8 mouse cellular contexts compared by ENCODE assay signal in the genomic region with DNA sequence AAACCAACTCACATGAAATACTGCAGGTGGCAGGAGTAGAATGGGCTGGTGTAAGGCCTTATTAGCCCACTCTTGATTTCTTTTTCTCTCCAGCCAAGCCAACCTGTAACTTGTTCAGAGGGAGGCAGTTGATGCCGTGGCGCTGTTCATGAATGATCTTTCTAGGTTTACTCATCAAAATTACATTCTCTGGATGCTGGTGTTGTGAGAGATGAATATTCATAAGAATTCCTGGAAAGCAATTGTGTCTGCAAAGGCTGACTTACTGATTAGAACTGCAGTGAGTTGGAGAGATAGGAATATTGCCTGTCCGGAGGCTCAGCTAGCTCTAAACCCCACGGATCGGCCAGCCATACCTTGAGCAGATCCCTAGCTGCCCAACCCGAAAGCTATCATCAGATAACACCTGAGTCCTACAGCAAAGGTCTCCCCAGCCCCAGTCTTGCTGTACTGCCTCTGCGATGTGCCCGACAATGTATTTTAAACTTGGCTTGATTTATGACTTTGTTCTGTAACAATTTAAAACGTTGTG. TPM values are rescaled to one million over a fixed set of nuclear protein-coding genes. Genes with fewer than 3 reads are reported as not detected.
DNase-seq lines count a peak whose midpoint lies in the region; ATAC-seq lines count a peak whose summit lies in the region.

No protein-coding gene starts in this region.

- H3K27me3 ChIP-seq in heart, embryonic 13.5 days (replicated peaks) = no peaks in the 10 kb centered on the region
- H3K27me3 ChIP-seq in hindbrain, embryonic 12.5 days = no peaks in the 10 kb centered on the region
- no peaks in the 10 kb centered on the region for H3K27me3 ChIP-seq in midbrain, embryonic 10.5 days (ENCODE audit: low read depth, poor library complexity, severe bottlenecking)

- WGBS in heart, embryonic 13.5 days = 49% methylated on average over 9 of the region's 9 CpGs
- WGBS in hindbrain, embryonic 12.5 days = 67% methylated on average over 9 of the region's 9 CpGs
- 76% methylated on average over 9 of the region's 9 CpGs for WGBS in midbrain, embryonic 10.5 days

- DNase-seq in heart, adult 18-20 months = no peak
- DNase-seq in brain, adult 2 months (ENCODE audit: low read depth, low spot score) = peak; percentile 34
- DNase-seq in midbrain, embryonic 10.5 days (ENCODE audit: low spot score) = no peak
- DNase-seq in spleen, adult 18-20 months = no peak
- DNase-seq in T-cell, adult 2 months (ENCODE audit: low spot score) = no peak
- no peak for DNase-seq in cerebellum, postnatal 25 days

- ATAC-seq in heart, embryonic 13.5 days (ENCODE audit: extremely low read depth, insufficient number of reproducible peaks, low FRiP score, low TSS enrichment) = no peak
- ATAC-seq in hindbrain, embryonic 12.5 days (ENCODE audit: low FRiP score) = no peak

- H3K9me3 ChIP-seq in heart, embryonic 13.5 days = no peaks in the 10 kb centered on the region
- no peaks in the 10 kb centered on the region for H3K9me3 ChIP-seq in hindbrain, embryonic 12.5 days (replicated peaks)
- H3K9me3 ChIP-seq in midbrain, embryonic 10.5 days (replicated peaks) = no peaks in the 10 kb centered on the region

- H3K4me1 ChIP-seq in heart, embryonic 13.5 days = peaks cover 24% of the 10 kb centered on the region
- H3K4me1 ChIP-seq in hindbrain, embryonic 12.5 days = peaks cover 8% of the 10 kb centered on the region
- H3K4me1 ChIP-seq in midbrain, embryonic 10.5 days = peaks cover 24% of the 10 kb centered on the region

- H3K4me3 ChIP-seq in heart, embryonic 13.5 days = peak overlapping the region; percentile 75
- H3K4me3 ChIP-seq in hindbrain, embryonic 12.5 days = peak overlapping the region; percentile 54
- peak overlapping the region; percentile 79 for H3K4me3 ChIP-seq in midbrain, embryonic 10.5 days

- peak overlapping the region; percentile 89 for H3K9ac ChIP-seq in heart, embryonic 13.5 days
- H3K9ac ChIP-seq in hindbrain, embryonic 12.5 days = peak overlapping the region; percentile 69; the same call in 1 of the 2 replicates

- no peak overlapping the region for H3K27ac ChIP-seq in heart, embryonic 13.5 days (replicated peaks)
- H3K27ac ChIP-seq in hindbrain, embryonic 12.5 days = no peak overlapping the region
- H3K27ac ChIP-seq in midbrain, embryonic 10.5 days (replicated peaks) = peak overlapping the region; percentile 90

- peak overlapping the region; percentile 88 for H3K4me2 ChIP-seq in heart, embryonic 13.5 days
- peak overlapping the region; percentile 64 for H3K4me2 ChIP-seq in hindbrain, embryonic 12.5 days (replicated peaks)

- H3K36me3 ChIP-seq in heart, embryonic 13.5 days = peaks cover 21% of the 10 kb centered on the region
- H3K36me3 ChIP-seq in hindbrain, embryonic 12.5 days = peaks cover 14% of the 10 kb centered on the region
- peaks cover 15% of the 10 kb centered on the region for H3K36me3 ChIP-seq in midbrain, embryonic 10.5 days

RNA-seq across cellular contexts. Expression of gene Tirap, which starts 0.5 kb away (rescaled TPM):
- 8.1 and 9.5 TPM in 2 replicates for polyA plus RNA-seq in heart, embryonic 13.5 days (2015; fragmentation: Nextera tagmentation; extraction: Ambion mirVana)
- total RNA-seq in heart, adult 18-20 months (2021) = 1 to 10 TPM; 4.3 to 6.0 TPM
- 11.9 and 13.4 TPM in 2 replicates for polyA plus RNA-seq in hindbrain, embryonic 12.5 days (2016; fragmentation: Nextera tagmentation; extraction: Ambion mirVana)
- polyA plus RNA-seq in midbrain, embryonic 10.5 days (2016; fragmentation: Nextera tagmentation; extraction: Ambion mirVana) = 18.5 and 19.6 TPM in 2 replicates

RNA-seq across cellular contexts. Expression of gene Srpr, which starts 0.6 kb away (rescaled TPM):
- polyA plus RNA-seq in heart, embryonic 13.5 days (2015; fragmentation: Nextera tagmentation; extraction: Ambion mirVana) = 88.8 and 94.4 TPM in 2 replicates
- 10 to 100 TPM; 81.3 to 90.0 TPM for total RNA-seq in heart, adult 18-20 months (2021)
- 90.6 and 94.2 TPM in 2 replicates for polyA plus RNA-seq in hindbrain, embryonic 12.5 days (2016; fragmentation: Nextera tagmentation; extraction: Ambion mirVana)
- polyA plus RNA-seq in midbrain, embryonic 10.5 days (2016; fragmentation: Nextera tagmentation; extraction: Ambion mirVana) = 85.5 and 87.3 TPM in 2 replicates

RNA-seq across cellular contexts. Expression of gene Foxred1, which starts 10.3 kb away (rescaled TPM):
- polyA plus RNA-seq in heart, embryonic 13.5 days (2015; fragmentation: Nextera tagmentation; extraction: Ambion mirVana) = 59.1 and 63.7 TPM in 2 replicates
- 10 to 100 TPM; 75.0 to 83.1 TPM for total RNA-seq in heart, adult 18-20 months (2021)
- 45.7 and 50.4 TPM in 2 replicates for polyA plus RNA-seq in hindbrain, embryonic 12.5 days (2016; fragmentation: Nextera tagmentation; extraction: Ambion mirVana)
- 54.6 and 57.2 TPM in 2 replicates for polyA plus RNA-seq in midbrain, embryonic 10.5 days (2016; fragmentation: Nextera tagmentation; extraction: Ambion mirVana)

RNA-seq across cellular contexts. Expression of gene Dcps, which starts 24.7 kb away (rescaled TPM):
- polyA plus RNA-seq in heart, embryonic 13.5 days (2015; fragmentation: Nextera tagmentation; extraction: Ambion mirVana) = 60.0 and 69.6 TPM in 2 replicates
- total RNA-seq in heart, adult 18-20 months (2021) = 10 to 100 TPM; 12.8 to 16.8 TPM
- 73.1 and 73.8 TPM in 2 replicates for polyA plus RNA-seq in hindbrain, embryonic 12.5 days (2016; fragmentation: Nextera tagmentation; extraction: Ambion mirVana)
- 108 TPM in 2 replicates for polyA plus RNA-seq in midbrain, embryonic 10.5 days (2016; fragmentation: Nextera tagmentation; extraction: Ambion mirVana)
